Mouse (Mus musculus) midbrain, postnatal 0 days (tissue): ENCODE measurements around the gene Cox14. TPM values are rescaled to one million over a fixed set of nuclear protein-coding genes. Genes with fewer than 3 reads are reported as not detected.

ENCODE experiments used
- ATAC-seq: fragments of 200-750 bp; cut with Nextera tagmentation; 2 replicates; pipeline ENCODE4 v1.8.0; 2017; ENCODE audit warnings: moderate number of reproducible peaks, mild to moderate bottlenecking, moderate TSS enrichment, moderate library complexity; ENCODE audit not compliant: low FRiP score
- DNase-seq: peaks from one replicate; pipeline ENCODE4 v3.0.0-alpha.2; 2015; ENCODE audit warnings: low spot score
- H3K27ac ChIP-seq: fragments of 300-500 bp; sonication (generic); 2 replicates; pipeline ENCODE4 v1.5.1; 2014; ENCODE audit warnings: low read depth, mild to moderate bottlenecking, low read length, mixed read lengths
- H3K27me3 ChIP-seq: fragments of 300-500 bp; sonication (generic); 2 replicates; pipeline ENCODE4 v1.6.1; 2014; ENCODE audit warnings: low read length, control low read depth, mixed read lengths; ENCODE audit not compliant: insufficient read depth
- H3K36me3 ChIP-seq: fragments of 300-500 bp; sonication (generic); 2 replicates; pipeline ENCODE4 v1.6.1; 2014; ENCODE audit warnings: low read length, control low read depth, mixed read lengths; ENCODE audit not compliant: insufficient read depth
- H3K4me1 ChIP-seq: fragments of 300-500 bp; sonication (generic); 2 replicates; pipeline ENCODE4 v1.6.1; 2014; ENCODE audit warnings: mild to moderate bottlenecking, control low read depth, antibody characterized with exemption, low read length, mixed read lengths; ENCODE audit not compliant: insufficient read depth
- H3K4me2 ChIP-seq: fragments of 300-500 bp; sonication (generic); 2 replicates; pipeline ENCODE4 v1.6.1; 2014; ENCODE audit warnings: low read depth, mild to moderate bottlenecking, low read length, mixed read lengths; ENCODE audit not compliant: poor library complexity, severe bottlenecking
- H3K4me3 ChIP-seq: fragments of 300-500 bp; sonication (generic); 2 replicates; pipeline ENCODE4 v1.5.1; 2014; ENCODE audit warnings: low read depth, mild to moderate bottlenecking, low read length, moderate library complexity
- H3K9ac ChIP-seq: fragments of 300-500 bp; sonication (generic); replicated peaks from 2 replicates; pipeline ENCODE4 v1.6.1; 2014; ENCODE audit warnings: mild to moderate bottlenecking, low read length, moderate library complexity, mixed read lengths; ENCODE audit not compliant: poor library complexity, severe bottlenecking
- H3K9me3 ChIP-seq: fragments of 300-500 bp; sonication (generic); 2 replicates; pipeline ENCODE4 v1.6.1; 2016; ENCODE audit warnings: low read length, control low read depth
- CTCF ChIP-seq: IDR thresholded peaks from 2 replicates; pipeline ENCODE4 v1.5.1; 2016; ENCODE audit warnings: antibody characterized with exemption, mild to moderate bottlenecking
- WGBS: fragments of 180-500 bp; shearing (Covaris S2); extraction: QIAGEN DNeasy Blood & Tissue Kit; methylation state at CpG from one replicate; pipeline ENCODE4 v1.1.7; 2014; 5-methylcytosine and 5-hydroxymethylcytosine counted together
- polyA plus RNA-seq: library from polyadenylated mRNA; unstranded; fragments of >200 nt; fragmentation: Nextera tagmentation; extraction: Ambion mirVana; gene quantifications from 2 replicates; pipeline ENCODE4 v1.2.1, GENCODE M21; 2015
- total RNA-seq: library from RNA; depleted of rRNA; stranded (reverse); fragments of >200 nt; gene quantifications from 2 replicates; pipeline ENCODE4 v1.2.3, GENCODE M21; 2014

Gene Cox14
- total and polyA plus RNA-seq, 2 experiments from 2014 or later, result 67.2 to 165 TPM

DNA sequence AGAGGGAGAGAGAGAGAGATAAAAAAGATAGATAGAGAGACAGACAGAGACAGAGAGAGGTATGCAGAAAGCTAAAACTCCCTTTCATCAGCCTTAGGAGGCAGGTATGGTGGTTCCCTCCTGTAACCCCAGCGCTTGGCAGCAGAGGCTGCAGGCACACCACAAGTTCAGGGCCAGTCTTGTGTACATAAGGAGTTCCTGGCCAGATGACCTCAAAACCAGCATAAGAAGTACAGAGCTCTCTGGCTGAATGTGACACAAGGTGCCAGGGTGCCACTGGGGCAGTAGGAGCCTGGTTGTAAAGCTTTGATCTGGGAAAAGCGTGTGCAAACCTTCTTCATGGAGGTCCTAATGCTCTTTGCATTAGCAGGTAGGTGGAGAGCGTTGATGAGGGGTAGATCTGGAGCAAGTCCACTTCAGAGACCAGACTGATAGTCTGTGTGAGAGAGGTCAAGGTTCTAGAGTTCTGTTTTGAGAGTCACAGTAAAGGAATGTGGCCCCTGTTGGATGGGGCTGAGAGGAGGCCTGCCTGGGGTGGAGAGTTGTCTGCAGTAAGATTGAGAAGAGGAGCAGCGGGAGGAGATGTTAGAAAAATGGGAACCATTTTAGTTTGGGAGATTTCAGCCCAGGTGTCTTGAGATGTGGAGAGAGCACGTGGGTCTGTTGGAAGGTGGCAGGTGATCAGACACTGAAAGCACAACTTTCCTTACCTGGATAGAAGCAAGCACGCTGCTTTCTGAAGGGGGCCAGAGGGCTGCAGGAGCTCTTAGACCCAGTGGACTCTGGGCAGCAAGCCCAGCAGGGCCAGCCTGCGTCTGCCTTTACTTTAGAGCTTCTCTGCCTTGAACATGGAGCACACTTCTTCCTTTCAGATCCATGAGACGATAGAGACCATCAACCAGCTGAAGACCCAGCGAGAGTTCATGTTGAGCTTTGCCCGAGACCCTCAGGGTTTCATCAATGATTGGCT is 14.9 kb upstream of the Cox14 start:
- Histone ChIP-seq H3K27me3 (no peaks in the 10 kb centered on the region), H3K27ac (no peak overlapping the region), H3K9ac (no peak overlapping the region), H3K4me2 (no peak overlapping the region), H3K4me1 (no peaks in the 10 kb centered on the region), H3K4me3 (no peak overlapping the region), H3K36me3 (peaks cover 75% of the 10 kb centered on the region), H3K9me3 (no peaks in the 10 kb centered on the region)
- DNase-seq (no peak), ATAC-seq (no peak)
- no peak for TF ChIP-seq CTCF
- whole genome bisulfite sequencing, result 92% methylated on average over 10 of the region's 10 CpGs

DNA sequence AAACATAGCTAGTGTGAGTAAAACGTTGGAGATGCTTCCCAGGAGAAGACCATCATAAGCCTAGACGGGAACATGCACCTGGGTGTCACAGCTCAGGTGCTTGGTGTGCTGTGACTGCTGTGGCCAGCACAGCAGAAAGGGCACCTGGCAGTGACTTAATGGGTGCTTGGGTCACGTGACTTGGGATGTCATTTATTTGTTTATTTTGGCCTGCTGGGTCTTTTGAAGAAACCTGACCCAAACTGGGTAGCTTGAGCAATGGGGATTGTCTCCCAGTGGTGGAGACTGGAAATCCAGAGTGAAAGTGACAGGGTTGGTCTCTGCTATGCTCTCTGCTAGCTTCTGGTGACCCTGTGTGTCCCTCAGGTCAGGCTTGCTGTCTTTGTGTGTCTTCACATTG is 13.9 kb upstream of the Cox14 start:
- Histone ChIP-seq H3K9me3 (no peaks in the 10 kb centered on the region), H3K4me2 (no peak overlapping the region), H3K9ac (no peak overlapping the region), H3K27me3 (no peaks in the 10 kb centered on the region), H3K27ac (no peak overlapping the region), H3K4me3 (no peak overlapping the region), H3K36me3 (peaks cover 68% of the 10 kb centered on the region), H3K4me1 (no peaks in the 10 kb centered on the region)
- WGBS, result 83% methylated on average over 3 of the region's 3 CpGs
- TF ChIP-seq CTCF, result no peak
- DNase-seq, result no peak
- no peak for ATAC-seq

DNA sequence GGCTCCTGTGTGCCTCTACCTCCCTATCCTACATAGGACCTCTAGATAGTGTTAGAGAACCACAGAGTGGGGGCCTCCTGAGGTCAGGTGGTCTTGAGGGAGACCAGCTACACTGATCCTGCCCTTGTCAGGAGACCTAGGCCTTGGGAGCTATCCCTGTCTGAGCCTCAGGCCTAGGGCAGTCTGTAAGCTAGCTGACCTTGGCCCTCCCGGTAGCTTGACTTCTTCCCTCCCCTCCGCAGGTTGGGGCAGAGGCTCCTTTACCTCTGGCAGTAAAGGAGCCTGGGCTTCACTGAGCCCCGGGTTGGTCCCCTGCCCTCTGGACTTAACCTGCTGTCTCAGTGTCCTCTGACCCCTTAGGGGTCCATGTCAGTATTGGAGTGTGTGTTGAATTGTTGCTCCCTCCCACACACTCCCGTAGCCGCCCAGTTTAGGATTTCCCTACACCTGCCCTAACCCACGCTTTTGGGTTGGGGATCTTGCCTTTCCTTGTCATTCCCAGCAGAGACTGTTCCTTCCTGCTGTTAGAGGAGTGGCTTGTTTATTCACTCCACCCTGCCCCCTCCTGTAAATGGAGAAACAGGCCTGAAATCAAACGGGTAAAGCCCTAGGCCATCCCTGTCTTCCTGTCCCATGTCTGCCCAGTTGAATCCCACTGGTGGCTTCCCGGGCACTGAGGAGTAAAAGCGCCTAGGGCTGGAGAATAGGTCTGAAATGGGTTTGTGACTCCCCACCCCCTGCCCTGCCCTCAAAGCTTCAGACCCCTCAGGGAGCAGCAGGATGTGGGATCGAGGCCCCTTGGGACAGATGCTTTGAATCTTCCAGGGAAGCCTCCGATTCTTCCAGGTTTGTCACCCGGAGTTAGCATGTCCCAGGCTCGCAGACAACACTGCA is 12.5 kb upstream of the Cox14 start:
- no peak overlapping the region for H3K9ac ChIP-seq
- no peak overlapping the region for H3K4me2 ChIP-seq
- no peak for TF ChIP-seq CTCF
- DNase-seq, result no peak
- H3K9me3 ChIP-seq, result no peaks in the 10 kb centered on the region
- no peak overlapping the region for H3K4me3 ChIP-seq
- H3K4me1 ChIP-seq, result no peaks in the 10 kb centered on the region
- no peak overlapping the region for H3K27ac ChIP-seq
- ATAC-seq, result no peak
- H3K36me3 ChIP-seq, result peaks cover 62% of the 10 kb centered on the region
- WGBS, result 66% methylated on average over 13 of the region's 13 CpGs
- no peaks in the 10 kb centered on the region for H3K27me3 ChIP-seq

DNA sequence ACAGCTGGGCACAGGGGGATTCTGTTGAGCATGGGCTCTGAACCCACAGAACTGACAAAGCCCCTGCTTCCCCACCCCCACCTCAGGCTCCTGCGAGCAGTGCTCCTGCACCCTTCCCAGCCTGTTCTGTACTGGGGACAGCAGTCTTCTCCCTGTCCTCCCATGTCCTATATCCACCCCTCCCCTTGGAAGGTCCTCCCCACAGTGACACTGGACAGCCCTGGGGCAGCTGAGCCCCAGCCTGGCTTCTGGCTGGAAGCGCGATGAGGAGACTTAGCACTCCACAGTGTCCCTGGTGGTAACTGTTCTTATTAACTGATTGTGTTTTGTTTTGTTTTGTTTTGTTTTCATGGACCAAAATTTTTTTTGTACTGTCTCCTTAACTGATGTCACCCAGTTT is 11.8 kb upstream of the Cox14 start:
- Histone ChIP-seq H3K36me3 (peaks cover 62% of the 10 kb centered on the region), H3K9me3 (no peaks in the 10 kb centered on the region), H3K4me2 (no peak overlapping the region), H3K27me3 (no peaks in the 10 kb centered on the region), H3K9ac (no peak overlapping the region), H3K4me3 (no peak overlapping the region), H3K4me1 (no peaks in the 10 kb centered on the region), H3K27ac (no peak overlapping the region)
- 0 out of 2 replicates have a peak, but pooled peaks have one; percentile 6 for TF ChIP-seq CTCF
- WGBS, result 82% methylated on average over 3 of the region's 3 CpGs
- ATAC-seq (0 out of 2 replicates have a peak, but pooled peaks have one; percentile 12), DNase-seq (no peak)

DNA sequence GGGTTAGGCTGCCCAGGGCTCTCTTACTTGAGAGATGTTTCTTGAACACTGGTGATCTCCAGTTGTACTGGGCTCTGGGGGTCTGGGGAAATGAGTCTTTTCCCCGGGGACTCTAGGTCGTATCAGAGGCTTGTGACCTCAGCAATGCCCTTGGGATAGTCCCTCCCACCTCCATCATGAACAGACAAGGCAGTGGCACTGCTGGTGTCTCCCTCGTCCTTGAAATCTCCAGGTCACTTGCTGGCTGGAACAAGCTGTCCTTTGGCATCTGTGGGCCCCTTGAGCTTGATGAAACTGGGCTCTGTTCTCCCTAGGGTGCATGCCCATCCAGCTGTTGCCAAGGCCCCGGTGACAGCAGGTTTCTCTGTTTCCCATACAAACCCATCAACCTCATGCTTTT is 11.2 kb upstream of the Cox14 start:
- 74% methylated on average over 4 of the region's 4 CpGs for WGBS
- Histone ChIP-seq H3K9me3 (no peaks in the 10 kb centered on the region), H3K27me3 (no peaks in the 10 kb centered on the region), H3K4me2 (no peak overlapping the region), H3K36me3 (peaks cover 56% of the 10 kb centered on the region), H3K27ac (peak overlapping the region; percentile 26), H3K9ac (no peak overlapping the region), H3K4me3 (no peak overlapping the region), H3K4me1 (no peaks in the 10 kb centered on the region)
- no peak for TF ChIP-seq CTCF
- no peak for DNase-seq
- no peak for ATAC-seq
